Mouse (Mus musculus): ENCODE measurements at regions not wholly inside any gene's neighbourhood (a gene's known extent, or its start where the extent isn't known, plus 50 kb on each side); places are given as distances from the start of the nearest gene placed in this dataset.

GRCm38 (mm10) chr12:25244666-25245065 lies 147.7 kb upstream of the Id2 start:
- DNase-seq (ENCODE audit: inconsistent age in 2 of 2, low spot score in 1 of 2): peak in 1 of 2 experiments; percentile 40

- no peak for DNase-seq (ENCODE audit: inconsistent age in 2 of 2, low spot score in 1 of 2)
Observed at GRCm38 (mm10) chr12:25243901-25244300, 147.0 kb upstream of the Id2 start.

- DNase-seq (ENCODE audit: inconsistent age in 2 of 2, low spot score in 1 of 2): no peak
Observed at GRCm38 (mm10) chr12:25242369-25242768, 145.4 kb upstream of the Id2 start.

GRCm38 (mm10) chr12:25241675-25242074 lies 144.7 kb upstream of the Id2 start:
- DNase-seq (ENCODE audit: inconsistent age in 2 of 2, low spot score in 1 of 2): no peak

- no peak for DNase-seq (ENCODE audit: inconsistent age in 2 of 2, low spot score in 1 of 2)
Observed at GRCm38 (mm10) chr12:25240796-25241195, 143.9 kb upstream of the Id2 start.

- DNase-seq (ENCODE audit: inconsistent age in 2 of 2, low spot score in 1 of 2): peak; percentile 58 to 74
Observed at GRCm38 (mm10) chr12:25240142-25240541, 143.2 kb upstream of the Id2 start.

GRCm38 (mm10) chr12:25235071-25235470 lies 138.1 kb upstream of the Id2 start:
- DNase-seq (ENCODE audit: inconsistent age in 2 of 2, low spot score in 1 of 2): no peak

- DNase-seq (ENCODE audit: inconsistent age in 2 of 2, low spot score in 1 of 2): no peak
Observed at GRCm38 (mm10) chr12:25234636-25235035, 137.7 kb upstream of the Id2 start.

- peak; percentile 36 to 59 for DNase-seq (ENCODE audit: inconsistent age in 2 of 2, low spot score in 1 of 2)
Observed at GRCm38 (mm10) chr12:25233027-25233535, 136.1 kb upstream of the Id2 start.

- DNase-seq (ENCODE audit: inconsistent age in 2 of 2, low spot score in 1 of 2): peak; percentile 34 to 74
Observed at GRCm38 (mm10) chr12:25232358-25233026, 135.6 kb upstream of the Id2 start.

GRCm38 (mm10) chr12:25228708-25229107 lies 131.8 kb upstream of the Id2 start:
- DNase-seq (ENCODE audit: inconsistent age in 2 of 2, low spot score in 1 of 2): no peak

- no peak for DNase-seq (ENCODE audit: inconsistent age in 2 of 2, low spot score in 1 of 2)
Observed at GRCm38 (mm10) chr12:25227736-25228135, 130.8 kb upstream of the Id2 start.

GRCm38 (mm10) chr12:25224644-25225043 lies 127.7 kb upstream of the Id2 start:
- DNase-seq (ENCODE audit: inconsistent age in 2 of 2, low spot score in 1 of 2): peak in 1 of 2 experiments; percentile 52

GRCm38 (mm10) chr12:25224201-25224600 lies 127.3 kb upstream of the Id2 start:
- DNase-seq (ENCODE audit: inconsistent age in 2 of 2, low spot score in 1 of 2): no peak

GRCm38 (mm10) chr12:25223539-25223938 lies 126.6 kb upstream of the Id2 start:
- DNase-seq (ENCODE audit: inconsistent age in 2 of 2, low spot score in 1 of 2): no peak

- no peak for DNase-seq (ENCODE audit: inconsistent age in 2 of 2, low spot score in 1 of 2)
Observed at GRCm38 (mm10) chr12:25220780-25221106, 123.8 kb upstream of the Id2 start.

GRCm38 (mm10) chr12:25220096-25220779 lies 123.3 kb upstream of the Id2 start:
- DNase-seq (ENCODE audit: inconsistent age in 2 of 2, low spot score in 1 of 2): no peak

GRCm38 (mm10) chr12:25219546-25219945 lies 122.6 kb upstream of the Id2 start:
- no peak for DNase-seq (ENCODE audit: inconsistent age in 2 of 2, low spot score in 1 of 2)

GRCm38 (mm10) chr12:25216792-25217516 lies 120.0 kb upstream of the Id2 start:
- DNase-seq (ENCODE audit: inconsistent age in 2 of 2, low spot score in 1 of 2): no peak

- no peak for DNase-seq (ENCODE audit: inconsistent age in 2 of 2, low spot score in 1 of 2)
Observed at GRCm38 (mm10) chr12:25215266-25215665, 118.3 kb upstream of the Id2 start.

- peak; percentile 41 to 78 for DNase-seq (ENCODE audit: inconsistent age in 2 of 2, low spot score in 1 of 2)
Observed at GRCm38 (mm10) chr12:25213782-25214478, 117.0 kb upstream of the Id2 start.
